Mouse (Mus musculus) thymus, adult 2 months (tissue): ENCODE results near the gene Gpr107.

Experiments
- CTCF ChIP-seq: fragments of 200-500 bp; IDR thresholded peaks from 2 replicates; pipeline ENCODE4 v1.5.1; 2012; ENCODE audit warnings: mild to moderate bottlenecking, control low read depth, low read length, moderate library complexity, borderline replicate concordance; ENCODE audit not compliant: control insufficient read depth, poor library complexity, insufficient read depth; ENCODE audit errors: extremely low read depth
- POLR2A ChIP-seq: fragments of 200-500 bp; IDR thresholded peaks from 2 replicates; pipeline ENCODE4 v1.6.1; 2012; ENCODE audit warnings: mild to moderate bottlenecking, low read length, control low read depth, moderate library complexity; ENCODE audit not compliant: control insufficient read depth, poor library complexity, insufficient read depth; ENCODE audit errors: extremely low read depth

- TF ChIP-seq CTCF (no peak), POLR2A (no peak)
Measured at GRCm38 (mm10) chr2:31136338-31136737, 15.8 kb upstream of the Gpr107 start.
